In genomic region chr10:12862047-12862446, GRCm38 (mm10) we compare ENCODE assay signal across 20 mouse cellular contexts.
"Had no signal": no experiment of that assay in that cellular context is flagged by ENCODE, and none has a peak within 500 bp of the region (broad histone marks: within the 10 kb centered on the region; RNA-seq: fewer than 3 reads in every experiment).

No protein-coding gene starts in this region.

- ATAC-seq: hindbrain, postnatal 0 days had no signal

- H3K4me2 ChIP-seq: heart, embryonic 11.5 days; hindbrain, embryonic 13.5 days; hindbrain, embryonic 15.5 days; limb, embryonic 12.5 days; liver, embryonic 11.5 days; liver, embryonic 13.5 days had no signal

- H3K4me3 ChIP-seq: hindbrain, embryonic 13.5 days; hindbrain, embryonic 15.5 days; layer of hippocampus, adult 2 months; left cerebral cortex, adult 2 months; limb, embryonic 10.5 days; limb, embryonic 12.5 days; liver, embryonic 13.5 days had no signal

- H3K36me3 ChIP-seq: hindbrain, embryonic 13.5 days; hindbrain, embryonic 15.5 days; liver, embryonic 13.5 days had no signal

- H3K27ac ChIP-seq: hindbrain, embryonic 13.5 days; hindbrain, embryonic 15.5 days; hindbrain, postnatal 0 days; layer of hippocampus, adult 2 months; left cerebral cortex, adult 2 months; limb, embryonic 10.5 days; limb, embryonic 12.5 days; liver, embryonic 13.5 days had no signal

- DNase-seq: gastrocnemius, postnatal 14 days; gastrocnemius, postnatal 36 days; heart, postnatal 14 days; heart, postnatal 36 days; kidney, adult 18-20 months; kidney, adult 8-10 months; kidney, postnatal 10 days; kidney, postnatal 25 days; kidney, postnatal 4 days; liver; liver, embryonic 13.5 days had no signal

- H3K27me3 ChIP-seq: hindbrain, embryonic 13.5 days; hindbrain, embryonic 15.5 days; liver, embryonic 13.5 days had no signal

- H3K9ac ChIP-seq: hindbrain, embryonic 13.5 days; hindbrain, embryonic 15.5 days; limb, embryonic 12.5 days; liver, embryonic 13.5 days had no signal

- H3K9me3 ChIP-seq: hindbrain, embryonic 13.5 days; hindbrain, embryonic 15.5 days; limb, embryonic 10.5 days; limb, embryonic 12.5 days; liver, embryonic 13.5 days had no signal
